Mouse (Mus musculus): ENCODE results near the gene Tmem206. TPM values are rescaled to one million over a fixed set of nuclear protein-coding genes. Genes with fewer than 3 reads are reported as not detected.

The Tmem206 gene
- polyA plus RNA-seq (2015; fragmentation: Nextera tagmentation; extraction: Ambion mirVana): 54.0 and 56.3 TPM in 2 replicates

GRCm38 (mm10) chr1:191325726-191326232 is at the start of gene Tmem206:
Gene Tmem206 (plus strand): TSS chr1:191325912.
- Histone ChIP-seq H3K4me3 (replicated peaks; ENCODE audit: low read length) (peak within 1 kb of the TSS; percentile 83), H3K36me3 (ENCODE audit: control insufficient read depth, insufficient read depth) (no peaks in the 10 kb centered on the region), H3K9me3 (ENCODE audit: control insufficient read depth, low read length) (no peaks in the 10 kb centered on the region), H3K4me1 (replicated peaks; ENCODE audit: control insufficient read depth, insufficient read depth, low read length) (peaks cover 29% of the 10 kb centered on the region), H3K9ac (replicated peaks; ENCODE audit: low read depth, low read length) (peak within 1 kb of the TSS; percentile 94), H3K4me2 (ENCODE audit: low read length) (peak within 1 kb of the TSS; percentile 81), H3K27ac (ENCODE audit: low read length) (peak within 1 kb of the TSS; percentile 90), H3K27me3 (replicated peaks; ENCODE audit: control insufficient read depth, insufficient read depth, low read length) (no peaks in the 10 kb centered on the region)
- peak; percentile 97 for ATAC-seq
- WGBS: under 1% methylated on average over 42 of the region's 42 CpGs

- Histone ChIP-seq H3K27ac (ENCODE audit: low read length) (no peak overlapping the region), H3K4me3 (replicated peaks; ENCODE audit: low read length) (no peak overlapping the region), H3K9me3 (ENCODE audit: control insufficient read depth, low read length) (no peaks in the 10 kb centered on the region), H3K27me3 (replicated peaks; ENCODE audit: control insufficient read depth, insufficient read depth, low read length) (no peaks in the 10 kb centered on the region), H3K36me3 (ENCODE audit: control insufficient read depth, insufficient read depth) (no peaks in the 10 kb centered on the region), H3K4me1 (replicated peaks; ENCODE audit: control insufficient read depth, insufficient read depth, low read length) (no peaks in the 10 kb centered on the region), H3K4me2 (ENCODE audit: low read length) (no peak overlapping the region), H3K9ac (replicated peaks; ENCODE audit: low read depth, low read length) (no peak overlapping the region)
- no peak for ATAC-seq
- 96% methylated on average over 7 of the region's 7 CpGs for whole genome bisulfite sequencing
These were observed 49.5 kb upstream of the Tmem206 start for GRCm38 (mm10) chr1:191276181-191276580.

- WGBS: 80% methylated on average over 14 of the region's 14 CpGs
- Histone ChIP-seq H3K9ac (replicated peaks; ENCODE audit: low read depth, low read length) (no peak overlapping the region), H3K9me3 (ENCODE audit: control insufficient read depth, low read length) (no peaks in the 10 kb centered on the region), H3K4me2 (ENCODE audit: low read length) (no peak overlapping the region), H3K4me3 (replicated peaks; ENCODE audit: low read length) (no peak overlapping the region), H3K36me3 (ENCODE audit: control insufficient read depth, insufficient read depth) (no peaks in the 10 kb centered on the region), H3K27me3 (replicated peaks; ENCODE audit: control insufficient read depth, insufficient read depth, low read length) (no peaks in the 10 kb centered on the region), H3K4me1 (replicated peaks; ENCODE audit: control insufficient read depth, insufficient read depth, low read length) (no peaks in the 10 kb centered on the region), H3K27ac (ENCODE audit: low read length) (no peak overlapping the region)
- ATAC-seq: no peak
These were observed 48.1 kb upstream of the Tmem206 start for GRCm38 (mm10) chr1:191277549-191278059.

- Histone ChIP-seq H3K4me2 (ENCODE audit: low read length) (no peak overlapping the region), H3K27me3 (replicated peaks; ENCODE audit: control insufficient read depth, insufficient read depth, low read length) (no peaks in the 10 kb centered on the region), H3K9me3 (ENCODE audit: control insufficient read depth, low read length) (no peaks in the 10 kb centered on the region), H3K27ac (ENCODE audit: low read length) (no peak overlapping the region), H3K36me3 (ENCODE audit: control insufficient read depth, insufficient read depth) (no peaks in the 10 kb centered on the region), H3K9ac (replicated peaks; ENCODE audit: low read depth, low read length) (no peak overlapping the region), H3K4me3 (replicated peaks; ENCODE audit: low read length) (no peak overlapping the region), H3K4me1 (replicated peaks; ENCODE audit: control insufficient read depth, insufficient read depth, low read length) (no peaks in the 10 kb centered on the region)
- no peak for ATAC-seq
- 79% methylated on average over 4 of the region's 4 CpGs for WGBS
These were observed 47.4 kb upstream of the Tmem206 start for GRCm38 (mm10) chr1:191278324-191278723.

GRCm38 (mm10) chr1:191281171-191281570 is 44.5 kb upstream of the Tmem206 start:
- Histone ChIP-seq H3K4me2 (ENCODE audit: low read length) (no peak overlapping the region), H3K4me3 (replicated peaks; ENCODE audit: low read length) (no peak overlapping the region), H3K4me1 (replicated peaks; ENCODE audit: control insufficient read depth, insufficient read depth, low read length) (no peaks in the 10 kb centered on the region), H3K9ac (replicated peaks; ENCODE audit: low read depth, low read length) (no peak overlapping the region), H3K27ac (ENCODE audit: low read length) (no peak overlapping the region), H3K27me3 (replicated peaks; ENCODE audit: control insufficient read depth, insufficient read depth, low read length) (no peaks in the 10 kb centered on the region), H3K9me3 (ENCODE audit: control insufficient read depth, low read length) (no peaks in the 10 kb centered on the region), H3K36me3 (ENCODE audit: control insufficient read depth, insufficient read depth) (no peaks in the 10 kb centered on the region)
- ATAC-seq: no peak
- 57% methylated on average over 7 of the region's 7 CpGs for WGBS

GRCm38 (mm10) chr1:191282319-191282718 is 43.4 kb upstream of the Tmem206 start:
- H3K4me1 ChIP-seq (replicated peaks; ENCODE audit: control insufficient read depth, insufficient read depth, low read length): no peaks in the 10 kb centered on the region
- H3K9me3 ChIP-seq (ENCODE audit: control insufficient read depth, low read length): no peaks in the 10 kb centered on the region
- ATAC-seq: no peak
- no peak overlapping the region for H3K4me3 ChIP-seq (replicated peaks; ENCODE audit: low read length)
- no peak overlapping the region for H3K9ac ChIP-seq (replicated peaks; ENCODE audit: low read depth, low read length)
- H3K36me3 ChIP-seq (ENCODE audit: control insufficient read depth, insufficient read depth): no peaks in the 10 kb centered on the region
- no peak overlapping the region for H3K27ac ChIP-seq (ENCODE audit: low read length)
- H3K4me2 ChIP-seq (ENCODE audit: low read length): no peak overlapping the region
- 94% methylated on average over 1 of the region's 1 CpGs for WGBS
- no peaks in the 10 kb centered on the region for H3K27me3 ChIP-seq (replicated peaks; ENCODE audit: control insufficient read depth, insufficient read depth, low read length)

GRCm38 (mm10) chr1:191283110-191284040 is 42.3 kb upstream of the Tmem206 start:
- no peak overlapping the region for H3K9ac ChIP-seq (replicated peaks; ENCODE audit: low read depth, low read length)
- no peak overlapping the region for H3K27ac ChIP-seq (ENCODE audit: low read length)
- ATAC-seq: no peak
- no peaks in the 10 kb centered on the region for H3K4me1 ChIP-seq (replicated peaks; ENCODE audit: control insufficient read depth, insufficient read depth, low read length)
- H3K4me2 ChIP-seq (ENCODE audit: low read length): no peak overlapping the region
- no peak overlapping the region for H3K4me3 ChIP-seq (replicated peaks; ENCODE audit: low read length)
- 82% methylated on average over 13 of the region's 13 CpGs for WGBS
- H3K9me3 ChIP-seq (ENCODE audit: control insufficient read depth, low read length): no peaks in the 10 kb centered on the region
- H3K27me3 ChIP-seq (replicated peaks; ENCODE audit: control insufficient read depth, insufficient read depth, low read length): no peaks in the 10 kb centered on the region
- no peaks in the 10 kb centered on the region for H3K36me3 ChIP-seq (ENCODE audit: control insufficient read depth, insufficient read depth)

- 89% methylated on average over 8 of the region's 8 CpGs for WGBS
- H3K4me2 ChIP-seq (ENCODE audit: low read length): no peak overlapping the region
These were observed 41.2 kb upstream of the Tmem206 start for GRCm38 (mm10) chr1:191284502-191284901.

GRCm38 (mm10) chr1:191288762-191289161 is 37.0 kb upstream of the Tmem206 start:
- Histone ChIP-seq H3K4me3 (replicated peaks; ENCODE audit: low read length) (no peak overlapping the region), H3K27me3 (replicated peaks; ENCODE audit: control insufficient read depth, insufficient read depth, low read length) (no peaks in the 10 kb centered on the region), H3K36me3 (ENCODE audit: control insufficient read depth, insufficient read depth) (no peaks in the 10 kb centered on the region), H3K4me2 (ENCODE audit: low read length) (no peak overlapping the region), H3K4me1 (replicated peaks; ENCODE audit: control insufficient read depth, insufficient read depth, low read length) (no peaks in the 10 kb centered on the region), H3K9ac (replicated peaks; ENCODE audit: low read depth, low read length) (no peak overlapping the region), H3K27ac (ENCODE audit: low read length) (no peak overlapping the region), H3K9me3 (ENCODE audit: control insufficient read depth, low read length) (no peaks in the 10 kb centered on the region)
- no peak for ATAC-seq
- 35% methylated on average over 8 of the region's 8 CpGs for WGBS

More at GRCm38 (mm10) chr1:191284502-191284901, 41.2 kb upstream of the Tmem206 start:
- no peaks in the 10 kb centered on the region for H3K9me3 ChIP-seq (ENCODE audit: control insufficient read depth, low read length)
- H3K27me3 ChIP-seq (replicated peaks; ENCODE audit: control insufficient read depth, insufficient read depth, low read length): no peaks in the 10 kb centered on the region
- no peak overlapping the region for H3K27ac ChIP-seq (ENCODE audit: low read length)
- no peak for ATAC-seq
- H3K4me1 ChIP-seq (replicated peaks; ENCODE audit: control insufficient read depth, insufficient read depth, low read length): no peaks in the 10 kb centered on the region
- no peak overlapping the region for H3K9ac ChIP-seq (replicated peaks; ENCODE audit: low read depth, low read length)
- no peak overlapping the region for H3K4me3 ChIP-seq (replicated peaks; ENCODE audit: low read length)
- no peaks in the 10 kb centered on the region for H3K36me3 ChIP-seq (ENCODE audit: control insufficient read depth, insufficient read depth)

All from forebrain, embryonic 16.5 days (tissue).